Mouse (Mus musculus): ENCODE data around the gene Phactr1. TPM values are rescaled to one million over a fixed set of nuclear protein-coding genes. Genes with fewer than 3 reads are reported as not detected.

Gene Phactr1
- polyA plus RNA-seq, 1 experiment from 2014 or later = 10.0 TPM

DNA sequence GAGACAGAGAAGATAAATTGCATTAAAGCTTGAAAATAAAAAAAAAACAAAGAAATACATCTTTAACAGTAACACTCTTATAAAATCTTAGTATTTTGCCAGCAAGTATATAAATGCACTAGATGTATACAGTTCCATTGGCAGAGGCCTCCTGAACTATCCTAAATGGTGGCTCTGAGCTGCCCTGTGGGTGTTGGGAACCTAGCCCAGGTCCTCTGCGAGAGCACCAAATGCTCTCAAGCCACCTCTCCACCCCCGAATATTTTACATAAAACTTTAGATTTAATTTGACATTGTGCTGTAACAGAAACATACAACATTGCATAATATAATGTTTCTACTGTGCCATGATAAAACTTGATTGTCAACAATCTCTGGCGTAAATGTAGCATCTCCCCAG lies 293.1 kb downstream of the Phactr1 start:
- Histone ChIP-seq H3K27me3 (replicated peaks; ENCODE audit: control insufficient read depth, insufficient read depth, low read length) (no peaks in the 10 kb centered on the region), H3K27ac (ENCODE audit: low read depth) (no peak overlapping the region), H3K36me3 (ENCODE audit: control insufficient read depth, insufficient read depth, low read length) (no peaks in the 10 kb centered on the region), H3K9ac (ENCODE audit: low read length) (no peak overlapping the region), H3K4me3 (ENCODE audit: low read depth, low read length) (no peak overlapping the region), H3K4me1 (replicated peaks; ENCODE audit: control insufficient read depth, insufficient read depth, low read length) (no peaks in the 10 kb centered on the region), H3K9me3 (ENCODE audit: control insufficient read depth, low read length) (no peaks in the 10 kb centered on the region), H3K4me2 (ENCODE audit: low read length) (no peak overlapping the region)
- no peak for DNase-seq (ENCODE audit: low spot score)
- WGBS = 83% methylated on average over 3 of the region's 3 CpGs
- no peak for ATAC-seq (replicated peaks; ENCODE audit: low FRiP score, low TSS enrichment, low read depth)

DNA sequence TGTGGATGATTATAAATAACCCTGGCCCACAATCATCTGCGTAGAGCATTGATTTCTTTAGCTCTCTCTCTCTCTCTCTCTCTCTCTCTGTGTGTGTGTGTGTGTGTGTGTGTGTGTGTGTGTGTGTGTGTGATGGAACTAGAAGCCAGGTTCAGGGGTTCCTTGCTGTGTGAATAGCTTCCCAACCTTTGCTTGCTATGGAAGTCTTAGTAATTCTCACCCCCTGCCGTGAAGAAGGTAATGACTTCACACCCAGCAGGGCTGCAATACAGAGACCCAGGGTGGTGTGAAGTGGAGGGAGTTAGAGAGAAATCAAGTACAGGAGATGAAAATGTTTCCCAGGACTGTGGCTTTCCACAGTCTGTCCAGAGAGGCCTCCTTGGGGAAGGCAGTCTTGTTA lies 293.5 kb downstream of the Phactr1 start:
- no peaks in the 10 kb centered on the region for H3K36me3 ChIP-seq (ENCODE audit: control insufficient read depth, insufficient read depth, low read length)
- no peaks in the 10 kb centered on the region for H3K4me1 ChIP-seq (replicated peaks; ENCODE audit: control insufficient read depth, insufficient read depth, low read length)
- 69% methylated on average over 2 of the region's 2 CpGs for WGBS
- no peak overlapping the region for H3K9ac ChIP-seq (ENCODE audit: low read length)
- no peak for DNase-seq (ENCODE audit: low spot score)
- H3K4me2 ChIP-seq (ENCODE audit: low read length) = no peak overlapping the region
- no peak overlapping the region for H3K4me3 ChIP-seq (ENCODE audit: low read depth, low read length)
- H3K27me3 ChIP-seq (replicated peaks; ENCODE audit: control insufficient read depth, insufficient read depth, low read length) = no peaks in the 10 kb centered on the region
- no peaks in the 10 kb centered on the region for H3K9me3 ChIP-seq (ENCODE audit: control insufficient read depth, low read length)
- no peak for ATAC-seq (replicated peaks; ENCODE audit: low FRiP score, low TSS enrichment, low read depth)
- H3K27ac ChIP-seq (ENCODE audit: low read depth) = no peak overlapping the region

- Histone ChIP-seq H3K4me3 (ENCODE audit: low read depth, low read length) (no peak overlapping the region), H3K9ac (ENCODE audit: low read length) (no peak overlapping the region), H3K36me3 (ENCODE audit: control insufficient read depth, insufficient read depth, low read length) (no peaks in the 10 kb centered on the region), H3K4me1 (replicated peaks; ENCODE audit: control insufficient read depth, insufficient read depth, low read length) (no peaks in the 10 kb centered on the region), H3K4me2 (ENCODE audit: low read length) (no peak overlapping the region), H3K27ac (ENCODE audit: low read depth) (no peak overlapping the region), H3K27me3 (replicated peaks; ENCODE audit: control insufficient read depth, insufficient read depth, low read length) (no peaks in the 10 kb centered on the region), H3K9me3 (ENCODE audit: control insufficient read depth, low read length) (no peaks in the 10 kb centered on the region)
- 91% methylated on average over 2 of the region's 2 CpGs for WGBS
- ATAC-seq (replicated peaks; ENCODE audit: low FRiP score, low TSS enrichment, low read depth) (no peak), DNase-seq (ENCODE audit: low spot score) (no peak)
Observed at GRCm38 (mm10) chr13:42974506-42974905, 294.1 kb downstream of the Phactr1 start.

GRCm38 (mm10) chr13:42976144-42976543 lies 295.7 kb downstream of the Phactr1 start:
- H3K4me3 ChIP-seq (ENCODE audit: low read depth, low read length) = no peak overlapping the region
- no peaks in the 10 kb centered on the region for H3K4me1 ChIP-seq (replicated peaks; ENCODE audit: control insufficient read depth, insufficient read depth, low read length)
- DNase-seq (ENCODE audit: low spot score) = no peak
- ATAC-seq (replicated peaks; ENCODE audit: low FRiP score, low TSS enrichment, low read depth) = no peak
- 84% methylated on average over 3 of the region's 3 CpGs for WGBS
- H3K27me3 ChIP-seq (replicated peaks; ENCODE audit: control insufficient read depth, insufficient read depth, low read length) = no peaks in the 10 kb centered on the region
- no peaks in the 10 kb centered on the region for H3K9me3 ChIP-seq (ENCODE audit: control insufficient read depth, low read length)
- H3K4me2 ChIP-seq (ENCODE audit: low read length) = no peak overlapping the region
- no peak overlapping the region for H3K9ac ChIP-seq (ENCODE audit: low read length)
- no peak overlapping the region for H3K27ac ChIP-seq (ENCODE audit: low read depth)
- H3K36me3 ChIP-seq (ENCODE audit: control insufficient read depth, insufficient read depth, low read length) = no peaks in the 10 kb centered on the region

DNA sequence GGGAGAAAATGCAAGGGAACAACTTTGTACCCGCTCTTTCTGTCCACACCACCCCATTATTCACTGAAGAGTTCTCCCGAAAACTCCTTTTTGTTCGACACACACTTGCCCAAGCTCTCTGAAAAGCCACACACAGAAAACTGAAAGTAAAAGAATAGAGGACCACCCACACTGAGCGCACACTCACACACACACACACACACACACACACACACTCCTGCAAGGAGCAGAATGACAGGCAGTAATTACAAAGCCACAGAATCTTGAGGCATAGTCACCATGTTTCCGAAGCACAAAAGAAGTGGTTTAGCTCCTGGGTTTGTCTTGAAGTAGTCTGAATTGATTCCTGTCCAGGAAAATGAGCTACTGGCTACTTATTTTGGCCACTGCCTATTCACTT lies 296.5 kb downstream of the Phactr1 start:
- Histone ChIP-seq H3K36me3 (ENCODE audit: control insufficient read depth, insufficient read depth, low read length) (no peaks in the 10 kb centered on the region), H3K4me3 (ENCODE audit: low read depth, low read length) (no peak overlapping the region), H3K4me1 (replicated peaks; ENCODE audit: control insufficient read depth, insufficient read depth, low read length) (no peaks in the 10 kb centered on the region), H3K27me3 (replicated peaks; ENCODE audit: control insufficient read depth, insufficient read depth, low read length) (no peaks in the 10 kb centered on the region), H3K4me2 (ENCODE audit: low read length) (no peak overlapping the region), H3K9me3 (ENCODE audit: control insufficient read depth, low read length) (no peaks in the 10 kb centered on the region), H3K27ac (ENCODE audit: low read depth) (no peak overlapping the region), H3K9ac (ENCODE audit: low read length) (no peak overlapping the region)
- no peak for DNase-seq (ENCODE audit: low spot score)
- 81% methylated on average over 5 of the region's 5 CpGs for WGBS
- ATAC-seq (replicated peaks; ENCODE audit: low FRiP score, low TSS enrichment, low read depth) = no peak

DNA sequence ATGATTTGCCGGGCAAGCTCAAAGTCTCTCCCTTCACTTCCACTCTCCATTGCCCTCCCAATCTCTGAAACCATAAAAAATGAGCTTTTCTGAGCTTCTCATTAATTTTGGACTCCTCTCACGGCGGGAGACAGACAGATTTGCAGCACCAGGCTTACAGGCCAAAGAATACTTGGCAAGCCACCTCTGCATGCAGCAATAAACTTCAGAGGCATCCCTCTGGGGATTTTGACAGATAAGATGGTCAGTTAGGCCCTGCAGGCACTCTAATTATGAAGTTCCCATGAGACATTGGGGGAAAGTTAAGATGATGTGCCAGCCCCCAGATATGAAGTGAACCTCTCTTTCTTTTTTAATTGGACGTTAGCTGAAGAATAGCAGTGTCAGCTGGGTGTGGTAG lies 300.2 kb downstream of the Phactr1 start:
- 68% methylated on average over 4 of the region's 4 CpGs for WGBS
- no peaks in the 10 kb centered on the region for H3K27me3 ChIP-seq (replicated peaks; ENCODE audit: control insufficient read depth, insufficient read depth, low read length)
- no peaks in the 10 kb centered on the region for H3K4me1 ChIP-seq (replicated peaks; ENCODE audit: control insufficient read depth, insufficient read depth, low read length)
- no peaks in the 10 kb centered on the region for H3K9me3 ChIP-seq (ENCODE audit: control insufficient read depth, low read length)
- no peak overlapping the region for H3K9ac ChIP-seq (ENCODE audit: low read length)
- no peak for ATAC-seq (replicated peaks; ENCODE audit: low FRiP score, low TSS enrichment, low read depth)
- H3K27ac ChIP-seq (ENCODE audit: low read depth) = no peak overlapping the region
- no peak for DNase-seq (ENCODE audit: low spot score)
- H3K36me3 ChIP-seq (ENCODE audit: control insufficient read depth, insufficient read depth, low read length) = no peaks in the 10 kb centered on the region
- H3K4me2 ChIP-seq (ENCODE audit: low read length) = no peak overlapping the region
- no peak overlapping the region for H3K4me3 ChIP-seq (ENCODE audit: low read depth, low read length)

DNA sequence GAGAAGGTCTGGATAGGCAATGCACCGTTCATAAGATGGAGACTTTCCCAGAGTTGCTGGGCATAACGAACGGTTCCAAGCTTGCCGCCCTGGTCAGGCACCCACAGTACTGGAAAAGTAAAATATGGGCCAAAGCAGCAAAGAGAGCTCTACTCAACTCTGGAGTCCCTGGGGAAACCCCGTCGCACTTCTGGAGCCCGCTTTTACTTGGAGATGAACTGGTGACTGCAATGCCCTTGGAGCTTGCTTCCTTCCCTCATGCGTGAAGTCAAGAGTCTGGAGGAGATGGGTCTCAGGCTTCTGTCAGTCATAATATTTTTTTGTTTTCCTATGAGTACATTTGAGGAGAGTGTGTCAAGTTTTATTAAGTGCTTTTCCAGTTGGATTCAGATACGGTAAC lies 302.2 kb downstream of the Phactr1 start:
- 92% methylated on average over 9 of the region's 9 CpGs for WGBS
- no peaks in the 10 kb centered on the region for H3K36me3 ChIP-seq (ENCODE audit: control insufficient read depth, insufficient read depth, low read length)
- no peak for ATAC-seq (replicated peaks; ENCODE audit: low FRiP score, low TSS enrichment, low read depth)

GRCm38 (mm10) chr13:42985806-42986205 lies 305.4 kb downstream of the Phactr1 start:
- Histone ChIP-seq H3K9ac (ENCODE audit: low read length) (no peak overlapping the region), H3K36me3 (ENCODE audit: control insufficient read depth, insufficient read depth, low read length) (no peaks in the 10 kb centered on the region), H3K27me3 (replicated peaks; ENCODE audit: control insufficient read depth, insufficient read depth, low read length) (no peaks in the 10 kb centered on the region), H3K4me1 (replicated peaks; ENCODE audit: control insufficient read depth, insufficient read depth, low read length) (no peaks in the 10 kb centered on the region), H3K9me3 (ENCODE audit: control insufficient read depth, low read length) (no peaks in the 10 kb centered on the region), H3K4me3 (ENCODE audit: low read depth, low read length) (no peak overlapping the region), H3K4me2 (ENCODE audit: low read length) (no peak overlapping the region), H3K27ac (ENCODE audit: low read depth) (no peak overlapping the region)
- WGBS = 82% methylated on average over 7 of the region's 7 CpGs
- no peak for DNase-seq (ENCODE audit: low spot score)
- no peak for ATAC-seq (replicated peaks; ENCODE audit: low FRiP score, low TSS enrichment, low read depth)

More for the DNA sequence above, 302.2 kb downstream of the Phactr1 start:
- H3K27ac ChIP-seq (ENCODE audit: low read depth) = no peak overlapping the region
- no peak overlapping the region for H3K4me3 ChIP-seq (ENCODE audit: low read depth, low read length)
- H3K27me3 ChIP-seq (replicated peaks; ENCODE audit: control insufficient read depth, insufficient read depth, low read length) = no peaks in the 10 kb centered on the region
- H3K4me2 ChIP-seq (ENCODE audit: low read length) = no peak overlapping the region
- H3K9me3 ChIP-seq (ENCODE audit: control insufficient read depth, low read length) = no peaks in the 10 kb centered on the region
- no peak for DNase-seq (ENCODE audit: low spot score)
- no peaks in the 10 kb centered on the region for H3K4me1 ChIP-seq (replicated peaks; ENCODE audit: control insufficient read depth, insufficient read depth, low read length)
- no peak overlapping the region for H3K9ac ChIP-seq (ENCODE audit: low read length)

- H3K4me1 ChIP-seq (replicated peaks; ENCODE audit: control insufficient read depth, insufficient read depth, low read length) = no peaks in the 10 kb centered on the region
- no peak overlapping the region for H3K4me2 ChIP-seq (ENCODE audit: low read length)
- H3K27ac ChIP-seq (ENCODE audit: low read depth) = no peak overlapping the region
- no peaks in the 10 kb centered on the region for H3K9me3 ChIP-seq (ENCODE audit: control insufficient read depth, low read length)
- ATAC-seq (replicated peaks; ENCODE audit: low FRiP score, low TSS enrichment, low read depth) = no peak
- H3K9ac ChIP-seq (ENCODE audit: low read length) = no peak overlapping the region
- WGBS = 70% methylated on average over 5 of the region's 5 CpGs
- no peaks in the 10 kb centered on the region for H3K27me3 ChIP-seq (replicated peaks; ENCODE audit: control insufficient read depth, insufficient read depth, low read length)
- H3K36me3 ChIP-seq (ENCODE audit: control insufficient read depth, insufficient read depth, low read length) = no peaks in the 10 kb centered on the region
- H3K4me3 ChIP-seq (ENCODE audit: low read depth, low read length) = no peak overlapping the region
- DNase-seq (ENCODE audit: low spot score) = no peak
Observed at GRCm38 (mm10) chr13:42987931-42988579, 307.6 kb downstream of the Phactr1 start.
